Mouse (Mus musculus) CH12.LX (cell line): Measurements from ENCODE around the gene Plpp1.

Source experiments
- BHLHE40 ChIP-seq: IDR thresholded peaks from 2 replicates; pipeline ENCODE4 v1.6.1; 2011; ENCODE audit warnings: mild to moderate bottlenecking, low read depth, low read length, improper control_type of control experiment
- CTCF ChIP-seq, 2 experiments: IDR thresholded peaks in 1 of 2; conservative IDR thresholded peaks in 1 of 2; 2 replicates each; pipeline ENCODE4 v1.5.1; 2011 to 2012; ENCODE audit warnings: low read depth in 2 of 2, low read length in 2 of 2, improper control_type of control experiment in 1 of 2, inconsistent platforms in 1 of 2, mild to moderate bottlenecking in 1 of 2, moderate library complexity in 1 of 2
- EP300 ChIP-seq: IDR thresholded peaks from 2 replicates; pipeline ENCODE4 v1.6.1; 2011; ENCODE audit warnings: low read length, improper control_type of control experiment
- KAT2A ChIP-seq: IDR thresholded peaks from 2 replicates; pipeline ENCODE4 v1.6.1; 2012; ENCODE audit warnings: low read length, improper control_type of control experiment, inconsistent platforms; ENCODE audit not compliant: insufficient replicate concordance
- MAFK ChIP-seq: IDR thresholded peaks from 2 replicates; pipeline ENCODE4 v1.6.1; 2011; ENCODE audit warnings: low read length, improper control_type of control experiment; ENCODE audit not compliant: insufficient replicate concordance
- MAZ ChIP-seq: IDR thresholded peaks from 2 replicates; pipeline ENCODE4 v1.6.1; 2012; ENCODE audit warnings: low read depth, mild to moderate bottlenecking, inconsistent platforms, low read length, improper control_type of control experiment, moderate library complexity
- MXI1 ChIP-seq: IDR thresholded peaks from 2 replicates; pipeline ENCODE4 v1.6.1; 2011; ENCODE audit warnings: mild to moderate bottlenecking, low read depth, low read length, improper control_type of control experiment
- POLR2A ChIP-seq: IDR thresholded peaks from 2 replicates; pipeline ENCODE4 v1.6.1; 2011; ENCODE audit warnings: low read depth, mild to moderate bottlenecking, improper control_type of control experiment, low read length
- POLR2AphosphoS2 ChIP-seq: IDR thresholded peaks from 2 replicates; pipeline ENCODE4 v1.6.1; 2011; ENCODE audit warnings: low read depth, low read length, improper control_type of control experiment
- TCF12 ChIP-seq: IDR thresholded peaks from 2 replicates; pipeline ENCODE4 v1.6.1; 2014; ENCODE audit warnings: low read depth, mild to moderate bottlenecking, inconsistent platforms, low read length, improper control_type of control experiment
- UBTF ChIP-seq: IDR thresholded peaks from 2 replicates; pipeline ENCODE4 v1.6.1; 2012; ENCODE audit warnings: low read depth, mild to moderate bottlenecking, inconsistent platforms, low read length, improper control_type of control experiment, moderate library complexity
- ZC3H11A ChIP-seq: IDR thresholded peaks from 2 replicates; pipeline ENCODE4 v1.6.1; 2012; ENCODE audit warnings: low read depth, mild to moderate bottlenecking, inconsistent platforms, low read length, improper control_type of control experiment

GRCm38 (mm10) chr13:112857921-112858320 is 57.3 kb downstream of the Plpp1 start:
- TF ChIP-seq CTCF (conservative IDR thresholded peaks at IDR 0.05 in 1 of 2, IDR thresholded peaks at IDR 0.05 in 1 of 2; ENCODE audit: low read depth in 2 of 2, low read length in 2 of 2), result no peak
- no peak for TF ChIP-seq POLR2A
- no peak for TF ChIP-seq EP300
- no peak for TF ChIP-seq MAFK
- no peak for TF ChIP-seq UBTF
- no peak for TF ChIP-seq KAT2A
- TF ChIP-seq ZC3H11A, result no peak
- no peak for TF ChIP-seq MAZ
- TF ChIP-seq MXI1, result no peak
- no peak for TF ChIP-seq TCF12
- no peak for TF ChIP-seq POLR2AphosphoS2
- TF ChIP-seq BHLHE40, result no peak
